Comparison of ENCODE assay signal across 10 mouse cellular contexts in the genomic region with DNA sequence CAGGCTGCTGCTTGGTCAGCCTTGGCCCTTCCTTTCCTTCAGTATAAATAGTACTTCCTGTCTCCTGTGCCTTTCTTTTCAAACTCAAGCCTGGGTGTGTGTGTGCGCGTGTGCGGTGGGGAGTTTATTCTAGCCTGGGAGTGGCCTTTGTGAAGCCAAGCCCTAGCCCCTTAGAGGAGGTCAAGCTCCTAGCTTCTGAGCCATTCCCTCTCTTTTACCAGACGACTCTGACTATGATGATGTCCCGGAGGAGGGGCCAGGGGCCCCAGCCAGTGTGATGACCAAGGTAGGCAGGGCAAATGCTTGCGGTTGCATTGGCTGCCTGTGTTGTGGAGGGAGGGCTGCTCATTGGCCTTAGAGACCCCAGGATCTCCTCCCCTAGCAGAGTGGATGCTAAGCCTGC. TPM values are rescaled to one million over a fixed set of nuclear protein-coding genes. Genes with fewer than 3 reads are reported as not detected.
A peak's percentile ranks its signal among the peaks of the same experiment; 100 is the strongest.
DNase-seq lines count a peak whose midpoint lies in the region; ATAC-seq and TF ChIP-seq lines count a peak whose summit lies in the region.
"Had no signal": no experiment of that assay in that cellular context is flagged by ENCODE, and none has a peak within 500 bp of the region (broad histone marks: within the 10 kb centered on the region; RNA-seq: fewer than 3 reads in every experiment).

No protein-coding gene starts in this region.

- no peak overlapping the region for H3K9ac ChIP-seq in midbrain, embryonic 11.5 days (ENCODE audit: low read length)
- no peak overlapping the region for H3K9ac ChIP-seq in midbrain, embryonic 14.5 days (replicated peaks; ENCODE audit: low read length)
- H3K9ac ChIP-seq in heart, embryonic 16.5 days (ENCODE audit: low read length), result no peak overlapping the region
- no peak overlapping the region for H3K9ac ChIP-seq in liver, embryonic 15.5 days
- H3K9ac ChIP-seq in forebrain, postnatal 0 days, result no peak overlapping the region

- no peak for ATAC-seq in midbrain, embryonic 11.5 days (ENCODE audit: low FRiP score)
- ATAC-seq in midbrain, embryonic 14.5 days (ENCODE audit: low FRiP score, low TSS enrichment), result no peak
- ATAC-seq in heart, embryonic 16.5 days (replicated peaks; ENCODE audit: extremely low read depth, insufficient read depth, low FRiP score), result no peak; the same call in 1 of the 2 replicates
- ATAC-seq in liver, embryonic 15.5 days (ENCODE audit: insufficient read depth), result peak; percentile 14; the same call in 1 of the 2 replicates
- ATAC-seq in forebrain, postnatal 0 days, result no peak

- TF ChIP-seq CTCF in forebrain, postnatal 0 days (IDR thresholded peaks at IDR 0.05; ENCODE audit: low read depth), result no peak

- no peak overlapping the region for H3K27ac ChIP-seq in midbrain, embryonic 11.5 days (ENCODE audit: low read depth, low read length)
- no peak overlapping the region for H3K27ac ChIP-seq in midbrain, embryonic 14.5 days (replicated peaks; ENCODE audit: low read depth, low read length)
- H3K27ac ChIP-seq in heart, embryonic 16.5 days (ENCODE audit: low read length), result no peak overlapping the region; the same call in 1 of the 2 replicates
- H3K27ac ChIP-seq in liver, embryonic 15.5 days (replicated peaks), result no peak overlapping the region; the same call in 1 of the 2 replicates
- H3K27ac ChIP-seq in forebrain, postnatal 0 days (ENCODE audit: low read depth, low read length), result no peak overlapping the region
- H3K27ac ChIP-seq: left cerebral cortex, adult 2 months had no signal

- no peaks in the 10 kb centered on the region for H3K36me3 ChIP-seq in midbrain, embryonic 11.5 days (ENCODE audit: control insufficient read depth, insufficient read depth, low read length)
- H3K36me3 ChIP-seq in midbrain, embryonic 14.5 days (ENCODE audit: control insufficient read depth, insufficient read depth, low read length), result no peaks in the 10 kb centered on the region
- peaks cover 5% of the 10 kb centered on the region for H3K36me3 ChIP-seq in heart, embryonic 16.5 days (ENCODE audit: control insufficient read depth, insufficient read depth)
- H3K36me3 ChIP-seq in liver, embryonic 15.5 days (replicated peaks), result peaks cover 36% of the 10 kb centered on the region; the same call in 1 of the 2 replicates
- no peaks in the 10 kb centered on the region for H3K36me3 ChIP-seq in forebrain, postnatal 0 days (ENCODE audit: insufficient read depth)

- DNase-seq in midbrain, embryonic 11.5 days (ENCODE audit: low spot score, missing footprints), result peak; percentile 72
- DNase-seq in midbrain, embryonic 14.5 days, result no peak
- no peak for DNase-seq in thymus, postnatal 14 days
- no peak for DNase-seq in frontal cortex, postnatal 10 days (ENCODE audit: low spot score in 2 of 2)
- DNase-seq in forebrain, postnatal 0 days, result no peak
- DNase-seq: cerebellum, postnatal 25 days had no signal

- no peaks in the 10 kb centered on the region for H3K9me3 ChIP-seq in midbrain, embryonic 11.5 days (ENCODE audit: control insufficient read depth, low read length)
- no peaks in the 10 kb centered on the region for H3K9me3 ChIP-seq in midbrain, embryonic 14.5 days (ENCODE audit: control insufficient read depth, low read length)
- H3K9me3 ChIP-seq in heart, embryonic 16.5 days (replicated peaks; ENCODE audit: control insufficient read depth, low read length), result no peaks in the 10 kb centered on the region
- no peaks in the 10 kb centered on the region for H3K9me3 ChIP-seq in liver, embryonic 15.5 days (replicated peaks)
- H3K9me3 ChIP-seq in forebrain, postnatal 0 days (ENCODE audit: low read length), result no peaks in the 10 kb centered on the region

- H3K4me3 ChIP-seq in midbrain, embryonic 11.5 days (ENCODE audit: low read depth, low read length), result no peak overlapping the region
- no peak overlapping the region for H3K4me3 ChIP-seq in midbrain, embryonic 14.5 days (replicated peaks; ENCODE audit: low read depth, low read length)
- H3K4me3 ChIP-seq in heart, embryonic 16.5 days (ENCODE audit: low read length), result no peak overlapping the region
- H3K4me3 ChIP-seq in liver, embryonic 15.5 days (replicated peaks), result no peak overlapping the region
- H3K4me3 ChIP-seq in forebrain, postnatal 0 days (ENCODE audit: low read depth, low read length), result no peak overlapping the region
- H3K4me3 ChIP-seq: left cerebral cortex, adult 2 months had no signal

- H3K4me1 ChIP-seq in midbrain, embryonic 11.5 days (ENCODE audit: control insufficient read depth, insufficient read depth, low read length), result peaks cover 5% of the 10 kb centered on the region; the same call in 1 of the 2 replicates
- H3K4me1 ChIP-seq in midbrain, embryonic 14.5 days (ENCODE audit: control insufficient read depth, insufficient read depth, low read length), result no peaks in the 10 kb centered on the region
- H3K4me1 ChIP-seq in heart, embryonic 16.5 days (ENCODE audit: control insufficient read depth, insufficient read depth, low read length), result peaks cover 18% of the 10 kb centered on the region; the same call in 1 of the 2 replicates
- H3K4me1 ChIP-seq in liver, embryonic 15.5 days (replicated peaks), result peaks cover 38% of the 10 kb centered on the region
- no peaks in the 10 kb centered on the region for H3K4me1 ChIP-seq in forebrain, postnatal 0 days (ENCODE audit: insufficient read depth)

- H3K27me3 ChIP-seq in midbrain, embryonic 11.5 days (ENCODE audit: control insufficient read depth, insufficient read depth, low read length), result no peaks in the 10 kb centered on the region
- no peaks in the 10 kb centered on the region for H3K27me3 ChIP-seq in midbrain, embryonic 14.5 days (ENCODE audit: control insufficient read depth, insufficient read depth, low read length)
- H3K27me3 ChIP-seq in heart, embryonic 16.5 days (ENCODE audit: control insufficient read depth, insufficient read depth, low read length), result no peaks in the 10 kb centered on the region
- no peaks in the 10 kb centered on the region for H3K27me3 ChIP-seq in liver, embryonic 15.5 days
- H3K27me3 ChIP-seq in forebrain, postnatal 0 days (ENCODE audit: insufficient read depth, low read length), result no peaks in the 10 kb centered on the region

- 52% methylated on average over 6 of the region's 6 CpGs for WGBS in midbrain, embryonic 11.5 days
- 54% methylated on average over 6 of the region's 6 CpGs for WGBS in midbrain, embryonic 14.5 days
- WGBS in heart, embryonic 16.5 days, result 44% methylated on average over 6 of the region's 6 CpGs
- WGBS in liver, embryonic 15.5 days (ENCODE audit: insufficient replicate concordance), result 25% methylated on average over 6 of the region's 6 CpGs
- 61% methylated on average over 6 of the region's 6 CpGs for WGBS in forebrain, postnatal 0 days

- H3K4me2 ChIP-seq in midbrain, embryonic 11.5 days, result no peak overlapping the region
- no peak overlapping the region for H3K4me2 ChIP-seq in midbrain, embryonic 14.5 days (ENCODE audit: low read length)
- peak overlapping the region; percentile 6; the same call in 1 of the 2 replicates for H3K4me2 ChIP-seq in heart, embryonic 16.5 days (ENCODE audit: low read depth, low read length)
- peak overlapping the region; percentile 1; the same call in 1 of the 2 replicates for H3K4me2 ChIP-seq in liver, embryonic 15.5 days
- H3K4me2 ChIP-seq in forebrain, postnatal 0 days (ENCODE audit: low read depth), result no peak overlapping the region

RNA-seq across cellular contexts. Expression of gene Gm45837, which starts 25.4 kb away (rescaled TPM):
- polyA plus RNA-seq in midbrain, embryonic 11.5 days (2014; fragmentation: Nextera tagmentation; extraction: Ambion mirVana), result not detected in 2 replicates
- not detected in 2 replicates for polyA plus RNA-seq in midbrain, embryonic 14.5 days (2014; fragmentation: Nextera tagmentation; extraction: Ambion mirVana)
- 2.0 and 7.8 TPM in 2 replicates for polyA plus RNA-seq in heart, embryonic 16.5 days (2015; fragmentation: Nextera tagmentation; extraction: Ambion mirVana)
- polyA plus RNA-seq in liver, embryonic 15.5 days (2015; fragmentation: Nextera tagmentation; extraction: Ambion mirVana), result 0.16 TPM in 1 of 2 replicates, not detected in the other
- not detected in 2 replicates for total RNA-seq in forebrain, postnatal 0 days (2014; rRNA removed)
- not detected in 2 replicates for polyA plus RNA-seq in forebrain, postnatal 0 days (2015; fragmentation: Nextera tagmentation; extraction: Ambion mirVana)
- polyA plus RNA-seq: neural tube, embryonic 11.5 days had no signal

RNA-seq across cellular contexts. Expression of gene Pde2a, which starts 36.2 kb away (rescaled TPM):
- 11.1 and 13.0 TPM in 2 replicates for polyA plus RNA-seq in midbrain, embryonic 11.5 days (2014; fragmentation: Nextera tagmentation; extraction: Ambion mirVana)
- polyA plus RNA-seq in midbrain, embryonic 14.5 days (2014; fragmentation: Nextera tagmentation; extraction: Ambion mirVana), result 23.0 and 25.7 TPM in 2 replicates
- polyA plus RNA-seq in heart, embryonic 16.5 days (2015; fragmentation: Nextera tagmentation; extraction: Ambion mirVana), result 12.7 and 21.1 TPM in 2 replicates
- 12.0 and 13.9 TPM in 2 replicates for polyA plus RNA-seq in liver, embryonic 15.5 days (2015; fragmentation: Nextera tagmentation; extraction: Ambion mirVana)
- total RNA-seq in forebrain, postnatal 0 days (2014; rRNA removed), result 94.2 and 104 TPM in 2 replicates
- polyA plus RNA-seq in forebrain, postnatal 0 days (2015; fragmentation: Nextera tagmentation; extraction: Ambion mirVana), result 66.2 and 72.4 TPM in 2 replicates

RNA-seq across cellular contexts. Expression of gene Arap1, which starts 37.5 kb away (rescaled TPM):
- polyA plus RNA-seq in midbrain, embryonic 11.5 days (2014; fragmentation: Nextera tagmentation; extraction: Ambion mirVana), result 10.8 and 11.2 TPM in 2 replicates
- 2.0 and 8.7 TPM in 2 replicates for polyA plus RNA-seq in midbrain, embryonic 14.5 days (2014; fragmentation: Nextera tagmentation; extraction: Ambion mirVana)
- polyA plus RNA-seq in heart, embryonic 16.5 days (2015; fragmentation: Nextera tagmentation; extraction: Ambion mirVana), result 32.6 and 35.1 TPM in 2 replicates
- polyA plus RNA-seq in liver, embryonic 15.5 days (2015; fragmentation: Nextera tagmentation; extraction: Ambion mirVana), result 14.5 and 19.8 TPM in 2 replicates
- 14.3 and 15.8 TPM in 2 replicates for total RNA-seq in forebrain, postnatal 0 days (2014; rRNA removed)
- 8.0 and 10.5 TPM in 2 replicates for polyA plus RNA-seq in forebrain, postnatal 0 days (2015; fragmentation: Nextera tagmentation; extraction: Ambion mirVana)

Comparison
In these comparisons a context has a peak if more than half of its experiments do, and no peak if none do; other contexts are left out.
1. H3K4me2 ChIP-seq: peak in heart, embryonic 16.5 days (single experiment) and liver, embryonic 15.5 days (single experiment); none in midbrain, embryonic 11.5 days (single experiment), midbrain, embryonic 14.5 days (single experiment) and forebrain, postnatal 0 days (single experiment).